Mouse (Mus musculus): ENCODE results near the gene Atxn1.

DNA sequence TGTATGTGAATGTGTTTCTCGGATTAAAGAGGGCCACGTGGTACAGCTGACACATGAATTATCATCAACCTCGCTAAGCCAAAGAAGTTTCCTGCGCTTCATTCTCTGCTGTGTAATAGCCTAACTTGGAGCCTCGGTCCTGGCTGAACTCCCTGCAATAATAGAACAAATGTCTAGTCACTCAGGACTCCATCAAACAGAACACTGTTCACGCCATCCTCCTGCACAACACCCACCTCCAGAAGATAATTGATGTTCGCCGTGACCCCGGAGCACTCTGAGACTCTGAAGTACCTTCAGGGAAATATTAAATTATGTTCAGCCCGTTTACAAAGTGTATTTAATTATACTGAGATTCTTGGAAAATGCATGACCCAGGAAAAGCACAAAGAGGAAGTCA is 70.0 kb downstream of the Atxn1 start:
- TF ChIP-seq CTCF (IDR thresholded peaks at IDR 0.05; ENCODE audit: low read depth, low read length) (no peak), POLR2A (IDR thresholded peaks at IDR 0.05; ENCODE audit: borderline replicate concordance, low read depth, low read length) (no peak)
